Comparison of ENCODE assay signal across 8 mouse cellular contexts in genomic region chr5:104508195-104508891, GRCm38 (mm10). TPM values are rescaled to one million over a fixed set of nuclear protein-coding genes. Genes with fewer than 3 reads are reported as not detected.
DNase-seq lines count a peak whose midpoint lies in the region; ATAC-seq lines count a peak whose summit lies in the region.

BC005561 (plus strand) TSS chr5:104508352.

- peak; percentile 24 for DNase-seq in MEL-GATA-1-ER (ENCODE audit: extremely low read depth, low read depth)
- peak; percentile 82 for DNase-seq in cerebellum, adult 8-10 months
- peak; percentile 92 for DNase-seq in hindbrain, embryonic 11.5 days (ENCODE audit: low spot score)
- peak; percentile 82 to 91 for DNase-seq in layer of hippocampus, postnatal 10 days (ENCODE audit: low spot score in 2 of 2)
- peak; percentile 90 for DNase-seq in lung, postnatal 10 days
- DNase-seq in ovary, postnatal 36 days (ENCODE audit: low spot score) = peak; percentile 85
- peak; percentile 79 for DNase-seq in thymus, postnatal 25 days

- ATAC-seq in frontal cortex, adult (ENCODE audit: low TSS enrichment) = peak; percentile 94
- ATAC-seq in hindbrain, embryonic 11.5 days (ENCODE audit: low FRiP score) = peak; percentile 96

- peak within 1 kb of the TSS; percentile 78 for H3K9ac ChIP-seq in hindbrain, embryonic 11.5 days (ENCODE audit: low read depth, low read length)

- peak within 1 kb of the TSS; percentile 84 for H3K4me3 ChIP-seq in hindbrain, embryonic 11.5 days (ENCODE audit: low read depth, low read length)

- under 1% methylated on average over 48 of the region's 83 CpGs for WGBS in hindbrain, embryonic 11.5 days

- peaks cover 5% of the 10 kb centered on the region for H3K36me3 ChIP-seq in hindbrain, embryonic 11.5 days (ENCODE audit: control insufficient read depth, insufficient read depth, low read length)

- peaks cover 4% of the 10 kb centered on the region for H3K9me3 ChIP-seq in hindbrain, embryonic 11.5 days (ENCODE audit: control insufficient read depth, low read length)

- peak within 1 kb of the TSS; percentile 64 for H3K4me2 ChIP-seq in hindbrain, embryonic 11.5 days (replicated peaks; ENCODE audit: low read depth, low read length)

- H3K27ac ChIP-seq in hindbrain, embryonic 11.5 days (ENCODE audit: low read depth, low read length) = peak within 1 kb of the TSS; percentile 84

- no peaks in the 10 kb centered on the region for H3K27me3 ChIP-seq in hindbrain, embryonic 11.5 days (ENCODE audit: control insufficient read depth, insufficient read depth, low read length)

- no peaks in the 10 kb centered on the region for H3K4me1 ChIP-seq in hindbrain, embryonic 11.5 days (replicated peaks; ENCODE audit: control insufficient read depth, insufficient read depth, low read length)

RNA-seq across cellular contexts. Expression of gene BC005561, which starts in this region (rescaled TPM):
- polyA plus RNA-seq in hindbrain, embryonic 11.5 days (2014; fragmentation: Nextera tagmentation; extraction: Ambion mirVana) = 17.5 and 21.6 TPM in 2 replicates
- 10 to 100 TPM; 13.2 to 14.9 TPM for total RNA-seq in layer of hippocampus, postnatal 10 days (2021)

Comparison
In these comparisons a context has a peak if more than half of its experiments do, and no peak if none do; other contexts are left out.
1. Peak in every context shown above with its lines: DNase-seq, ATAC-seq, H3K4me3 ChIP-seq and H3K27ac ChIP-seq.
2. DNase-seq: peak in every context shown above with its lines; median percentile 92 in hindbrain, embryonic 11.5 days; 90 in lung, postnatal 10 days; 86 in layer of hippocampus, postnatal 10 days; 85 in ovary, postnatal 36 days; 82 in cerebellum, adult 8-10 months; 79 in thymus, postnatal 25 days; 24 in MEL-GATA-1-ER.